Mouse (Mus musculus): Measurements from ENCODE around the gene Phox2a. TPM values are rescaled to one million over a fixed set of nuclear protein-coding genes. Genes with fewer than 3 reads are reported as not detected.
A peak's percentile ranks its signal among the peaks of the same experiment; 100 is the strongest.

The Phox2a gene
- polyA plus RNA-seq, 2 experiments: not detected

GRCm38 (mm10) chr7:101834903-101835302, 16.8 kb downstream of the Phox2a start:
- 72% methylated on average over 3 of the region's 3 CpGs for WGBS (ENCODE audit: insufficient replicate concordance)
- no peak for DNase-seq (ENCODE audit: low read depth in 3 of 3, low spot score in 3 of 3)
- no peak for ATAC-seq (ENCODE audit: insufficient read depth)
- Histone ChIP-seq H3K27ac (no peak overlapping the region), H3K4me3 (ENCODE audit: insufficient read depth in 1 of 2, low read depth in 2 of 2, low read length in 2 of 2) (no peak overlapping the region), H3K36me3 (replicated peaks; ENCODE audit: control insufficient read depth, insufficient read depth, low read depth) (no peaks in the 10 kb centered on the region), H3K4me2 (ENCODE audit: low read depth) (no peak overlapping the region), H3K9ac (replicated peaks) (no peak overlapping the region), H3K9me3 (ENCODE audit: control insufficient read depth, low read length) (no peaks in the 10 kb centered on the region), H3K4me1 (replicated peaks; ENCODE audit: control insufficient read depth in 2 of 2, insufficient read depth in 2 of 2, low read length in 1 of 2) (no peaks in the 10 kb centered on the region), H3K27me3 (ENCODE audit: control insufficient read depth, insufficient read depth, low read length) (peaks cover 36% of the 10 kb centered on the region)
- TF ChIP-seq CTCF (IDR thresholded peaks at IDR 0.05; ENCODE audit: low read depth): no peak
- TF ChIP-seq EP300 (IDR thresholded peaks at IDR 0.05; ENCODE audit: low read depth): no peak

- no peak for ATAC-seq (ENCODE audit: insufficient read depth)
- Histone ChIP-seq H3K9ac (replicated peaks) (no peak overlapping the region), H3K36me3 (replicated peaks; ENCODE audit: control insufficient read depth, insufficient read depth, low read depth) (no peaks in the 10 kb centered on the region), H3K9me3 (ENCODE audit: control insufficient read depth, low read length) (no peaks in the 10 kb centered on the region), H3K27ac (no peak overlapping the region), H3K4me1 (replicated peaks; ENCODE audit: control insufficient read depth in 2 of 2, insufficient read depth in 2 of 2, low read length in 1 of 2) (no peaks in the 10 kb centered on the region), H3K4me2 (ENCODE audit: low read depth) (peak overlapping the region; percentile 70), H3K4me3 (ENCODE audit: insufficient read depth in 1 of 2, low read depth in 2 of 2, low read length in 2 of 2) (peak overlapping the region in 1 of 2 experiments; percentile 57; a peak in 1 of 4 replicates), H3K27me3 (ENCODE audit: control insufficient read depth, insufficient read depth, low read length) (peaks cover 36% of the 10 kb centered on the region)
- DNase-seq (ENCODE audit: low read depth in 3 of 3, low spot score in 3 of 3): no peak
- TF ChIP-seq CTCF (IDR thresholded peaks at IDR 0.05; ENCODE audit: low read depth) (no peak), EP300 (IDR thresholded peaks at IDR 0.05; ENCODE audit: low read depth) (no peak)
- 45% methylated on average over 5 of the region's 5 CpGs for WGBS (ENCODE audit: insufficient replicate concordance)
Observed at GRCm38 (mm10) chr7:101835457-101836109, 17.5 kb downstream of the Phox2a start.

GRCm38 (mm10) chr7:101836271-101837153, 18.4 kb downstream of the Phox2a start:
- ATAC-seq (ENCODE audit: insufficient read depth) (peak; percentile 24; the same call in 1 of the 2 replicates), DNase-seq (ENCODE audit: low read depth in 3 of 3, low spot score in 3 of 3) (no peak)
- TF ChIP-seq EP300 (IDR thresholded peaks at IDR 0.05; ENCODE audit: low read depth) (no peak), CTCF (IDR thresholded peaks at IDR 0.05; ENCODE audit: low read depth) (no peak)
- peak overlapping the region; percentile 46 for H3K9ac ChIP-seq (replicated peaks)
- no peaks in the 10 kb centered on the region for H3K9me3 ChIP-seq (ENCODE audit: control insufficient read depth, low read length)
- no peaks in the 10 kb centered on the region for H3K36me3 ChIP-seq (replicated peaks; ENCODE audit: control insufficient read depth, insufficient read depth, low read depth)
- no peaks in the 10 kb centered on the region for H3K4me1 ChIP-seq (replicated peaks; ENCODE audit: control insufficient read depth in 2 of 2, insufficient read depth in 2 of 2, low read length in 1 of 2)
- H3K27me3 ChIP-seq (ENCODE audit: control insufficient read depth, insufficient read depth, low read length): peaks cover 36% of the 10 kb centered on the region
- H3K27ac ChIP-seq: no peak overlapping the region
- peak overlapping the region; percentile 57 to 60 for H3K4me3 ChIP-seq (ENCODE audit: insufficient read depth in 1 of 2, low read depth in 2 of 2, low read length in 2 of 2)
- peak overlapping the region; percentile 70 for H3K4me2 ChIP-seq (ENCODE audit: low read depth)
- WGBS (ENCODE audit: insufficient replicate concordance): under 1% methylated on average over 59 of the region's 63 CpGs

- Histone ChIP-seq H3K9me3 (ENCODE audit: control insufficient read depth, low read length) (no peaks in the 10 kb centered on the region), H3K27me3 (ENCODE audit: control insufficient read depth, insufficient read depth, low read length) (peaks cover 36% of the 10 kb centered on the region), H3K36me3 (replicated peaks; ENCODE audit: control insufficient read depth, insufficient read depth, low read depth) (no peaks in the 10 kb centered on the region), H3K4me1 (replicated peaks; ENCODE audit: control insufficient read depth in 2 of 2, insufficient read depth in 2 of 2, low read length in 1 of 2) (no peaks in the 10 kb centered on the region), H3K4me3 (ENCODE audit: insufficient read depth in 1 of 2, low read depth in 2 of 2, low read length in 2 of 2) (peak overlapping the region; percentile 57 to 60), H3K27ac (no peak overlapping the region), H3K4me2 (ENCODE audit: low read depth) (peak overlapping the region; percentile 70), H3K9ac (replicated peaks) (no peak overlapping the region)
- no peak for ATAC-seq (ENCODE audit: insufficient read depth)
- no peak for DNase-seq (ENCODE audit: low read depth in 3 of 3, low spot score in 3 of 3)
- TF ChIP-seq CTCF (IDR thresholded peaks at IDR 0.05; ENCODE audit: low read depth): no peak
- no peak for TF ChIP-seq EP300 (IDR thresholded peaks at IDR 0.05; ENCODE audit: low read depth)
- WGBS (ENCODE audit: insufficient replicate concordance): 2% methylated on average over 20 of the region's 20 CpGs
Observed at GRCm38 (mm10) chr7:101837154-101837605, 19.1 kb downstream of the Phox2a start.
